Mouse (Mus musculus): ENCODE results near the gene Gm13288. TPM values are rescaled to one million over a fixed set of nuclear protein-coding genes. Genes with fewer than 3 reads are reported as not detected.

Gm13288 gene
- total RNA-seq, 2 experiments from 2014 or later, result not detected

Other genes starting within 250 kb of the Gm13288 start
- gene Ifna15, start 247.3 kb upstream of the Gm13288 start, total RNA-seq (2023), result not detected
- not detected for gene Ifna14, start 233.7 kb upstream of the Gm13288 start, total RNA-seq (2023)
- not detected for gene Ifna9, start 213.1 kb upstream of the Gm13288 start, total RNA-seq (2023)
- not detected for gene Ifna12, start 202.2 kb upstream of the Gm13288 start, total RNA-seq (2023)
- gene C87499, start 171.1 kb upstream of the Gm13288 start, total RNA-seq (2023), result not detected
- gene Ifna13, start 161.1 kb upstream of the Gm13288 start, total RNA-seq (2023), result not detected
- not detected for gene Ifna16, start 128.6 kb upstream of the Gm13288 start, total RNA-seq (2023)
- gene Ifna2, start 121.6 kb upstream of the Gm13288 start, total RNA-seq (2023), result not detected
- gene Ifnab, start 114.2 kb upstream of the Gm13288 start, total RNA-seq (2023), result not detected
- gene Gm26566, start 83.7 kb upstream of the Gm13288 start, total RNA-seq (2023), result not detected
- 10 to 100 TPM; 18.7 to 20.6 TPM for gene Klhl9, start 83.1 kb upstream of the Gm13288 start, total RNA-seq (2023)
- gene Gm13271, start 50.7 kb upstream of the Gm13288 start, total RNA-seq (2023), result not detected
- gene Gm13283, start 45.4 kb upstream of the Gm13288 start, total RNA-seq (2023), result not detected
- not detected for gene Gm13290, start 31.7 kb upstream of the Gm13288 start, total RNA-seq (2023)
- not detected for gene Gm13289, start 28.6 kb upstream of the Gm13288 start, total RNA-seq (2023)
- not detected for gene Gm13272, start 25.7 kb upstream of the Gm13288 start, total RNA-seq (2023)
- not detected for gene Ifnz, start 23.4 kb upstream of the Gm13288 start, total RNA-seq (2023)
- gene Gm13276, start 19.8 kb upstream of the Gm13288 start, total RNA-seq (2023), result not detected
- not detected for gene Gm13277, start 16.9 kb upstream of the Gm13288 start, total RNA-seq (2023)
- not detected for gene Gm13278, start 14.0 kb upstream of the Gm13288 start, total RNA-seq (2023)
- gene Gm13275, start 11.0 kb upstream of the Gm13288 start, total RNA-seq (2023), result not detected
- not detected for gene Gm13279, start 8.1 kb upstream of the Gm13288 start, total RNA-seq (2023)
- not detected for gene Gm13285, start 5.9 kb upstream of the Gm13288 start, total RNA-seq (2023)
- gene Gm13287, start 2.3 kb upstream of the Gm13288 start, total RNA-seq (2023), result not detected
- gene Ifna7, start 10.7 kb downstream of the Gm13288 start, total RNA-seq (2023), result not detected
- gene Ifna11, start 14.4 kb downstream of the Gm13288 start, total RNA-seq (2023), result not detected
- not detected for gene Ifna6, start 21.9 kb downstream of the Gm13288 start, total RNA-seq (2023)
- gene Ifna5, start 30.0 kb downstream of the Gm13288 start, total RNA-seq (2023), result not detected
- not detected for gene Ifna4, start 36.3 kb downstream of the Gm13288 start, total RNA-seq (2023)
- not detected for gene Ifna1, start 44.6 kb downstream of the Gm13288 start, total RNA-seq (2023)
- gene Ifne, start 74.7 kb downstream of the Gm13288 start, total RNA-seq (2023), result not detected

All from B cell, adult 67 days (primary cell).